Mouse (Mus musculus) embryonic stem cell, embryonic (primary cell): Measurements from ENCODE around the gene Srsf9.

ENCODE experiments used
- CTCF ChIA-PET, 4 experiments: fragments of 300-600 bp in 2 of 4; fragments of 350-600 bp in 2 of 4; sonication (Branson Sonifier 250); formaldehyde crosslinking; loops; one replicate each; lab custom pipeline; 2022; ENCODE audit warnings: inconsistent platforms in 2 of 4; lab: Charles Lee
- POLR2A ChIA-PET, 4 experiments: fragments of 300-600 bp in 2 of 4; fragments of 350-600 bp in 2 of 4; sonication (Branson Sonifier 250); formaldehyde crosslinking; loops; one replicate each; lab custom pipeline; 2022; ENCODE audit warnings: antibody characterized with exemption in 4 of 4, inconsistent platforms in 1 of 4; lab: Charles Lee

Gene Srsf9

DNA sequence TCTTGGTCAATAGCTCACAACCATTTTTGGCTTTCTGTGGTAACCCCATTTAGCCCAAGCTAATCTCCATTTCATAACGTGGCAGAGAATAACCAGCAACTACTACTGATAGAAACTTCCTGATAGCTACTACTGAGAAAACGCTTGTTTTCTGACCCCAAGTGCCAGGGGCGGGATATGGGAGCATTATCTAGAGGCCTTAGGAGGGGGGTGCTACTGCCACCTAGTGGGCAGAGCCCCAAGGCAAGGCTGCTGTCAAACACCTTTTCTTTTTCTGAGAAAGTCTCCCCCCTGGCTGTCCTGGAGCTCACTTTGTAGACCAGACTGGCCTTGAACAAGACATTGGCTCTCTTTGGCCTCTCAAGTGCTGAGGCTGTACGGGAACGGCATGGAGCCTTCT lies 20.6 kb downstream of the Srsf9 start:
- POLR2A ChIA-PET: interaction anchor here in 3 of 4 experiments (0.5 to 5.8 kb wide), 47 partner anchors 8 to 656 kb away, joined by 3 to 33 read pairs (median 4); partner anchors contain the start of genes Dynll1 (in 3 of the 3), Rnf10 (in 2 of the 3), Sirt4 (in 1 of the 3) and Srsf9 (in 1 of the 3)
- CTCF ChIA-PET: interaction anchor here (0.5 to 2.5 kb wide), 51 partner anchors 9 to 1414 kb away, joined by 3 to 19 read pairs (median 4); partner anchors contain the start of genes Pop5 (in 1 of the 4) and Sirt4 (in 1 of the 4)

DNA sequence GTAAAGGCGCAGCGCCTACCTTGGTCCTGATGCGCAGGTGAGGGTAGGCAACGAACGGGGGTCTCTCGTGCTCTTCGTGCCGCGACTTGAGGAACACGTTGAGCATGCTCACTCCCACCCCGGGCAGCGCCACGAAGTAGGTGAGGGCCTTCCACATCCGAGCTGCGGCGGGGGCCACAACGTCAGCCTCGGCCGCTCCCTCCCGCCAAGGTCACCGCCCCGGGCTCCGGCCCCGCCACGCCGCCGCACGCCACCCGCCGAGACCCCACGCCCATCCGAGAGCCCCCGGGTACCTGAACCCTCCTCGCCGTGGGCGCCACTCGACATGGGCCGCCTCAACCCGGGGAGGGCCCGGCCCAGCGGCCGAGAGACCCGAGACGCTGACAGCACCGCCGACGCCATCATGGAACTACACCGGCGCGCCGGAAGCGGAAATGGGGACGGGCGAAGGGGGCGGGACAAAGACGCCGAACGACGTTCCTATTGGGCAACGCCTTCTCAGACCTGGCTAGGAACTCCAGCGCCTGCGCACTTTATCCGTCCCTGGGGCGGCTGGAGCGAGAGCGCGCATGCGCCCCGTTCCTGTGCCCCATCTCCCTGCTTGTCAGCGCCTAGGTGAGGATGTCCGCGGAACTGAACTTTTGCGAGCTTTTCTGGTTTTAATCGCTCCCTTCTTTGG lies 21.7 kb downstream of the Srsf9 start, which contains the start of gene Cox6a1:
Cox6a1 (minus strand) TSS at position 436 of the 679 bp plus-strand sequence.
- CTCF ChIA-PET: interaction anchor here in 3 of 4 experiments (0.6 to 2.5 kb wide), 10 partner anchors 8 to 517 kb away, joined by 3 to 14 read pairs (median 4); partner anchors contain the start of gene Sirt4 (in 1 of the 3)
- POLR2A ChIA-PET: interaction anchor here (0.6 to 5.8 kb wide), 19 partner anchors 19 to 368 kb away, joined by 3 to 31 read pairs (median 4); partner anchors contain the start of genes Dynll1 (in 3 of the 4), Srsf9 (in 1 of the 4) and Unc119b (in 1 of the 4)

DNA sequence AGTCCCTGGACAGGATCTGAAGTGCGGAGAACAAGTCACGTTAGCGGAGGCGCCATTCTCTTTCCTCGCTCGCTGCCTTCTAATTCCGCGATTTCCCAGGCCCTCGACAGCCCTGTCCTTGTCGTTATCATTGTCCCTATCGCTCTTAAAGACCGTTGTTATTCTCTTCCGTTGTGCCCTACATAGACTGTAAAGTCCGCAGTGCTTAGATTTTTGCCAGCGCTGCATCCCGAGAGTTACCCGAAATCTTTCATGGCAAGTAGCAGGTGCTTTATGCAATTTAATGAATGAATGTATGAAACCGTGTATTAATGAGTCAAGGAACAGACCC lies 22.2 kb downstream of the Srsf9 start:
- ChIA-PET POLR2A (interaction anchor here (0.6 to 5.8 kb wide), 10 partner anchors 20 to 368 kb away, joined by 3 to 31 read pairs (median 4); partner anchors contain the start of genes Dynll1 (in 2 of the 4), Srsf9 (in 1 of the 4) and Unc119b (in 1 of the 4)), CTCF (interaction anchor here in 3 of 4 experiments (0.6 to 2.5 kb wide), 5 partner anchors 10 to 370 kb away, joined by 3 to 14 read pairs (median 4); no protein-coding TSS in a partner anchor)

DNA sequence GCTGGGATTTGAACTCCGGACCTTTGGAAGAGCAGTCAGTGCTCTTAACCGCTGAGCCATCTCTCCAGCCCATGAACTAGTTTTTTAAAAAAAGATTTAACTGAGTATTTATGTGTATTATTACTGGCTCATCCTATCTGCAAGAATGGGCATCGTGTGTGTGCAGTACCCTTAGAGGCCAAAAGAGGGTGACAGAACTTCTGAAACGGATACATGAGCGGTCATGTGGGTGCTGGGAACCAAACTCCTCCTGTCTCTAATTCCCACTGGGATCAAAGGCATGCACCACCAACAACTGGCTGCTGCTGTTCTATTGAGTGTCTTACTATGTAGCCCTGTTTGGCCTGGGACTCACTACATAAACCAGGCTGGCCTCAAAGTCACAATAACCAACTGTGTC lies 24.4 kb downstream of the Srsf9 start:
- ChIA-PET POLR2A (interaction anchor here in 1 of 4 experiments (0.8 kb wide), 1 partner anchor 53 kb away, joined by 3 read pairs; no protein-coding TSS in a partner anchor), CTCF (no interaction called here)

DNA sequence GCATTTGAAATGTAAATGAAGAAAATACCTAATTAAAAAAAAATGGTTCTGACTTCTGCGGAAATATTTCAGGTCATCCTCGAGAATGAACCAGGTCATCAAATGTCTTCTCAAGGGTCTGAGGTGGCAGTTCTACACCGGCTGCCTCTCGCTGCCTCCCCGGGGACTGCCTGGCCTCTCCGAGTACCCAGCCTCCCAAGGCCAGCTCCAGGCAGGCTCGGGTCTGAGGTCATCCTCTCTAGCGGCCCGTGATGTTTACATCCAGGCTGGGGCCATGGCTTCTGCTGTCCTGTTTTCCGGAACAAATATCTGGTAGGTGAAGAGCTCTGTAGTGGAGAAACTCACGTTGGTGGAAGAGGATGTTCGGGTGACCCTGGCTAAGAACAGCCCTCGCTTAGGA lies 28.1 kb downstream of the Srsf9 start:
- CTCF ChIA-PET: interaction anchor here in 3 of 4 experiments (0.5 to 1.6 kb wide), 9 partner anchors 8 to 122 kb away, joined by 3 to 12 read pairs (median 5); no protein-coding TSS in a partner anchor

DNA sequence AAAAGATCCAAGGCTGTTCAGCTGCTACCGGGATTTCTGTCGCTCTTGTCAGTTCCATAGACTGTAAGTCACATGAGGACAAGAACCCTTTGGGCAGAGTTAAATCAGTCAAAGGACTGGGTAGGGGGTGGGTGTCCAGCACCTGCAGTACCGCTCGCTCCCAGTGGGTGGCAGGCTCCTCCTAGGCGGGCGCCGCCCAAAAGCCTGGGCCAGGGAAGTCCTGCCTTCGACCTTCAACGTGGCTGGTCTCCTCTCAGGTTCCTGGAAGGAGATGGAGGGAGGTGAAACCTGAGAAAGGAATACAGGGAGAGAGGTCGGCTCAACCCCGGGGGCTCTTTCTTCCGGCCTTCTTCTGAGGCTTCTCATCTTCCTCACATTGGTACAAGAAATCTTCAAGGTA lies 31.9 kb downstream of the Srsf9 start:
- ChIA-PET CTCF (interaction anchor here (0.5 to 3.0 kb wide), 23 partner anchors 11 to 1683 kb away, joined by 3 to 14 read pairs (median 4); partner anchors contain the start of gene Cox6a1 (in 1 of the 4)), POLR2A (interaction anchor here (0.6 to 2.0 kb wide), 11 partner anchors 11 to 175 kb away, joined by 3 to 7 read pairs (median 4); no protein-coding TSS in a partner anchor)

More for the DNA sequence above, 28.1 kb downstream of the Srsf9 start:
- POLR2A ChIA-PET: interaction anchor here (0.6 to 2.4 kb wide), 26 partner anchors 10 to 189 kb away, joined by 3 to 9 read pairs (median 4); partner anchors contain the start of gene Dynll1 (in 1 of the 4)

DNA sequence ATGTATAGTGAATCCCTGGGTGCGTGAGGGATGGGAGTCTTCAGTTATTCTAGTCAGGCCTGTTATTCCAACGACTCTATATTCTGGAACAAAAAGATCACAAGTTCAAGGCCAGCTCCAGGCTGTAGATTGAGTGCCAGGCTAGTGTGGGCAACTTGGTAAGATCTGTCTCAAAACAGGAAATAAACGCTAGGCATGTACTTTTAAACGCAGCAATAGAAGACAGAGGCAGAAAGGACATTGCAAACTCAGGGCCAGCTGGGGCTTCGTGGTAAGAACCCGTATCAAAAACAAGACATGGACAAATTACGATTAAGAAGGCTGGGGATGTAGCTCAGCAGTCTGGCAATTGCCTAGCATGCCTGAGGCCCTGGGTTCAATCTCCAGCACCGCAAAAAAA lies 32.5 kb downstream of the Srsf9 start:
- ChIA-PET CTCF (interaction anchor here (0.7 to 3.0 kb wide), 9 partner anchors 11 to 105 kb away, joined by 3 to 14 read pairs (median 5); partner anchors contain the start of gene Cox6a1 (in 1 of the 4)), POLR2A (interaction anchor here in 2 of 4 experiments (0.7 to 2.0 kb wide), 16 partner anchors 10 to 136 kb away, joined by 3 to 7 read pairs (median 4); partner anchors contain the start of gene Dynll1 (in 1 of the 2))

DNA sequence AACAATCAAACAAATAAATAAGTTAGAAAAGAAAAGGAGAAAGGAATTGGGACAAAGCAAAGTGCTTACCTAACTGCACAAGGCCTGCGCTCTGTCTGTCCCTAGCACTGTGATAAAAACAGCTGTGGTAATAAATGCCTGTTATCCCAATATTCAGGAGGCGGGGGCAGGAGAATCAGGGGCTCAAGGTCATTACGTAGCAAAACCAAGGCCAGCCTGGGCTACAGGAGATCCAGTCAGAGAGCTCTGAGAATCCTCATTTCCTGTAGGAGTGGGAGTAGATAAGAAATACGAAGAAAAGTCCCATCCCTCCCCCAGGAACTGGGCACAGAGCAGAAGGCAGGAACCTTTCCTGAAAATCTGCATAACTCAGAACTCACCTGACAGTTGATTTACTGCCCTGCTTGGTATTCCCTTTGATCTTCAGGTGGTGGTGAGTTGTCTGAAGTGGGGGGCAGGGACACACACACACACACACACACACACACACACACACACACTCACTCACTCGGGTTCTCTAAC lies 32.9 kb downstream of the Srsf9 start:
- ChIA-PET POLR2A (interaction anchor here (0.5 to 2.0 kb wide), 26 partner anchors 10 to 669 kb away, joined by 3 to 7 read pairs (median 4); partner anchors contain the start of gene Dynll1 (in 1 of the 4)), CTCF (interaction anchor here (0.6 to 3.0 kb wide), 12 partner anchors 12 to 105 kb away, joined by 3 to 14 read pairs (median 4); partner anchors contain the start of gene Cox6a1 (in 1 of the 4))

DNA sequence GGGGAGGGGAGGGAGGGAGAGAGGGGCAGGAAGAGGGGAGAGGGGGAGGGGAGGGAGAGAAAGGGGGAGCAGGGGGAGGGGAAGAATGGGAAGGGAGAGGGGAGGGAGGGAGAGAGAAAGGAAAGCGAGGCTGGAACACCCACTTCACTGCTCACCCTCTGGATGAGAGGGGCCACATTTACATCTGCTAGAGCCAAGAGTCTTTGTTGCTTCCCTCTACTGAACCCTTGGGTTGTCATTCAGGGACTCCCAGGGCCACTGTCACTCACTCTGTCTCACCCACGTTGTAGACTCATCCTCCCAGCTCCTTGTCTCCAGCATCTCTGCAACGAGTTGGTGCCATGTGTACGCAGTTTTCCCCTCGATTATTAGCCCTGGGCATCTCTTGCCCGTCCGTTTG lies 35.2 kb downstream of the Srsf9 start:
- ChIA-PET POLR2A (interaction anchor here in 3 of 4 experiments (0.6 to 1.5 kb wide), 8 partner anchors 42 to 651 kb away, joined by 3 to 5 read pairs (median 3); no protein-coding TSS in a partner anchor), CTCF (interaction anchor here in 2 of 4 experiments (0.9 to 1.2 kb wide), 3 partner anchors 9 to 103 kb away, joined by 3 read pairs; no protein-coding TSS in a partner anchor)

DNA sequence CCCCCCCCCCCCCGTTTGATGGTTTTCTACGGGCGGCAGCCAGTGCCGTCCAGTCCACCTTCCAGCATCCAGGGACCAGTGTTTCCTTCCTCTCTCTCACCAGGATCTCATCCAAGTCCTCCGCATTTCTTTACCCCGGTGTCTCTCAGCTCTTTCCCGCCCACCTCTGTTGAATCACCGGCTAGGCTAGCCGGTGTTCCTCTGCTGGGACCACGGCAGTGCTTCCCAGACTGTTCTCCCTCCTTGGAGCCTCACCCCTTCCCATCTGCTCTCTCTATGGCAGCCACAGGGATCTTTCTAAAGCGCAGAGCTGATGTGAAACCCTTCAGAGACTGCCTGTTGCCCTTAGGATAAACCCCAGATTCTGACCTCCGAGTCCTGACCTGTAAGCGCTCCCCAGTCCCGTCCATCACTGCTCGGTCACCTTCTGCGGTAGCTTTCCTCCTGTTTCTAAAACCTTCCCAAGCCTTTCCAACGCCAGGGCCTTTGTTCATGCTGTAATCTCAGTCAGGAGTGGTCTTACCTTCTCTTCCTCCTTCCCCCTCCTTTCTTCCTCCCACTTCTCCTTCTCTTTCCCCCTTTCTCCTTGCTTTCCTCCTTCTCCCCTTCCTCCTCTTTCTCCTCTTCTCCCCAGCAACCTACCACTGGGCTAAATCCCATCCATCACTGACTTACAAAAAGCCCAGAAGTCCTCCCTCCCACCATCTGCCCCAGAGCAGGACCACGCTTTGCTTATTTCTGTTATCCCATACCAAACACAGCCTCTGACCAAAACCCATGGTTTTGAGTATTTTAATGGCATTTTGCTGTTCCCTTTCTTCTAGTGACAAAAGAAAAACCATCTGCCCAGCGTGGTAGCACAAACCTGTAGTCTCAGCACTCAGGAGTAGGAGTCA lies 36.1 kb downstream of the Srsf9 start:
- ChIA-PET POLR2A (interaction anchor here in 3 of 4 experiments (0.6 to 1.5 kb wide), 7 partner anchors 42 to 108 kb away, joined by 3 to 5 read pairs (median 3); no protein-coding TSS in a partner anchor), CTCF (interaction anchor here in 2 of 4 experiments (0.6 to 1.3 kb wide), 7 partner anchors 8 to 102 kb away, joined by 3 to 8 read pairs (median 3); no protein-coding TSS in a partner anchor)

DNA sequence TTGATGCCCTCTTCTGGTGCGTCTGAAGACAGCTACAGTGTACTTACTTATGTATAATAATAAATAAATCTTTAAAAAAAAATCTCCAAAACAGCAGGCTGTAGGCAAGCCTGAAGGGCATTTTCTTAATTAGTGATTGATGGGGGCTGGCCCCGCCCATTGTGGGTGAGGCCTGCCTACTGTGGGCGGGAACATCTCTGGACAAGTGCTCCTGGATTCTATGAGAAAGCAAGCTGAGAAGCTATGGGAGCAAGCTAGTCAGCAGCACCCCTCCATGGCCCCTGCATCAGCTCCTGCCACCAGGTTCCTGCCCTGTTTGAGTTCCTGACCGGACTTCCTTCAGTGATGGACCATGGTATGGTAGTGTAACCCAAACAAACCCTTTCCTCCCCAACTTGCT lies 37.8 kb downstream of the Srsf9 start:
- ChIA-PET POLR2A (interaction anchor here in 3 of 4 experiments (0.6 to 3.3 kb wide), 23 partner anchors 8 to 127 kb away, joined by 3 to 15 read pairs (median 4); partner anchors contain the start of genes Coq5 (in 1 of the 3) and Dynll1 (in 1 of the 3)), CTCF (interaction anchor here (0.6 to 2.0 kb wide), 7 partner anchors 11 to 100 kb away, joined by 3 to 10 read pairs (median 5); no protein-coding TSS in a partner anchor)

DNA sequence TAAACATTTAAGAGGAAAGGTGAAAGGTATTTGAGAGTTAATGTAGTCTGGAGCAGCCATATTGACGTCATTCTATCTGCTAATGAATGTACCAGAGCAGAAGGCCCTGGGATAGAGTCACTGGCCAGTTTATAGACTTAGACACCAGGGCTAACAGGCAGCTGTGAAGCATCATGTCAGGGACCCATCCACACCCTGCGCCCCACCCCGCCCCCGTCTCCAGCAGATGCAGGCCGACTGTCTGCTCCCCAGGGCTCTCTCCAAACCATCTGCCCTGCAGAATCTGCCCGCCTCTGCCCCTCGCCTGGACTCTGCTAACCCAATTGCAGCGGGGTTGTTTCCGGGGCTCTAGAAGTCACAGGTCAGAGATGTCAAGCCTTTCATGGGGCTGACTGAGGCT lies 44.8 kb downstream of the Srsf9 start:
- ChIA-PET POLR2A (interaction anchor here in 3 of 4 experiments (0.6 to 3.1 kb wide), 17 partner anchors 15 to 591 kb away, joined by 3 to 19 read pairs (median 5); no protein-coding TSS in a partner anchor), CTCF (interaction anchor here (0.6 to 1.2 kb wide), 7 partner anchors 8 to 153 kb away, joined by 3 to 5 read pairs (median 3); no protein-coding TSS in a partner anchor)

DNA sequence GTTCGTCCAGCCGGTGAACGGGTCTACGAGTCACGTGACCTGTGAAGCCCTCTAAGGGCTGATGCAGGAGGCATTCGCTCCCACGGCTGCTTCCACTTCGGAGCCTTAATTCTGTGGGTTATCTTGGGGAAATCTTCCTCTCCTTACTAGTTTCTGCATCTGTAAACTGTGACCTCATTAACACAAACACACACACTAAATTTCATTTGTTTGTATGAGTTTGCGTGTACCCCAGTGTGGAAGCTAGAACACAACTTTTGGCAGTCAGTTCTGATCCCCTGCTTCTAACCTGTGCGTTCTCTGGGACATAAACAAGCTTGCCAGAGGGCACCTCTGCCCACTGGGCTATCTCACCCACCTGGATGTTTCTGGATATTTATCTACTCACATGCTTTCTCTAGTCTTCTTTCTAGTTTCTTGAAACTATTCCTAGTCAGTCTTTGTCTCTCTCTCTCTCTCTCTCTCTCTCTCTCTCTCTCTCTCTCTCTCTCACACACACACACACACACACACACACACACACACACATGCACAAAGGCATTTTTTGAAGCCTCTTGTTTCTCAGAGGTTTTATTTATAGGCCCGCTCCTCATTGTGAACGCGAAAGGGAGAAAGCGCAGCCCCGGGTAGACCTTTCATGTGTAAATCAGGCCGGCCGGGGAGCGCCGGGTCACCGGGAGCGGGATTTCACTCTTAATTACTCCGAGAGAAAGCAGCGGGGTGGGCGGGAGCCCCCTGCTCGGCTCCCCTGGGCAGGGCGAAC lies 46.6 kb downstream of the Srsf9 start:
- ChIA-PET POLR2A (interaction anchor here in 3 of 4 experiments (0.5 to 3.1 kb wide), 16 partner anchors 9 to 111 kb away, joined by 3 to 19 read pairs (median 4); partner anchors contain the start of genes Dynll1 (in 1 of the 3) and Sirt4 (in 1 of the 3)), CTCF (interaction anchor here in 3 of 4 experiments (0.7 to 3.2 kb wide), 5 partner anchors 54 to 645 kb away, joined by 3 to 15 read pairs (median 3); no protein-coding TSS in a partner anchor)

DNA sequence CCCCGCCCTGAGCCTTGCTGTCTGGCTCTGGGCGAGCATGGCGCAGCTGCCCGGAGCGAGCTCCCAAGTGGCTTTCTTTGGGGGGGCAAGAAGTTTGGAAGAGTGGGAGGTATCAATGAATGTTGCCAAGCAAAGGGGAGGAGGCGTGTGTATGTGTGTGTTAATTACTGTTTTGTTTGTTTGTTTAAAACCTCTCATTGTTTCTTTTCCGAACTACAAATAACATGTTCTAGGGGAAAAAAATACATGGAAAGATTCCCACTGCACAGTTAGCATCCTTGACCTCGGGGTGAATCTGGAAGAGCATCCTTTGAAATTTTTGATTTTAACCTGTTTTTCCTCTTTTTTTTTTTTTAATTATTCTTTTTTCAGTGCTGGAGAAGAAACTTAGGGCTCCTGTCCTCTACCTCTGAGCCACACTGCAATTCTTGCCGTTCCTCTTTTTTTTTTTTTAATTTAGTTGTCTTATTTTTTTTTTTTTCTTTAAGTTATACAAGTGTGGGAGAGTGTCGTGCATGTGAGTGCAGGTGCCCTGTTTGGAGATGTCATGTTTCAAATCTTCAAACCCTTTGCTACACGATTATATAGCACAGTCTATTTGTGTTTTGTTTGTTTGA lies 47.3 kb downstream of the Srsf9 start:
- ChIA-PET CTCF (interaction anchor here in 3 of 4 experiments (0.8 to 3.2 kb wide), 10 partner anchors 20 to 90 kb away, joined by 3 to 25 read pairs (median 10); no protein-coding TSS in a partner anchor), POLR2A (interaction anchor here in 3 of 4 experiments (0.5 to 3.1 kb wide), 22 partner anchors 9 to 866 kb away, joined by 3 to 19 read pairs (median 5); partner anchors contain the start of genes Msi1 (in 1 of the 3) and Sirt4 (in 1 of the 3))

DNA sequence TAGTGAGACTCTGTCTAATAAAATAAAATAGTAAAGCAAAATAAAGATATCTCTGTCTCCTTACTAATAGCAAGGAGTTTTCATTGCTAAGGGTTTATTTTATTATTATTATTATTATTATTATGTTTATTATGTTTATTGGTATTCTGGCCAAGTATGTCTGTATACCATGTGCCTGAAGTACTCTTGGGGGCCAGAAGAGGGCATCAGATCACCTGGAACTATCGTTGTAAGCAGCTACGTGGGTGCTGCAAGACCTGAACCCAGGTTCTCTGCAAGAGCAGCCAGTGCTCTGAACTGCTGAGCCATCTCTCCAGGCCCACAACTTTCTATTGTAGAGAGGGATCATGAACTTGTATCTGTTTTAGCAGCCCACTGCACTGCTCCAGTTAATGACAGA lies 48.5 kb downstream of the Srsf9 start:
- ChIA-PET POLR2A (interaction anchor here in 3 of 4 experiments (0.6 to 2.7 kb wide), 33 partner anchors 9 to 1974 kb away, joined by 3 to 16 read pairs (median 4); partner anchors contain the start of gene Msi1 (in 1 of the 3)), CTCF (interaction anchor here (0.6 to 3.2 kb wide), 44 partner anchors 10 to 298 kb away, joined by 3 to 25 read pairs (median 4); no protein-coding TSS in a partner anchor)
